Mouse (Mus musculus) hindbrain, embryonic 15.5 days (tissue): ENCODE results near the gene Prkar1b. TPM values are rescaled to one million over a fixed set of nuclear protein-coding genes. Genes with fewer than 3 reads are reported as not detected.

Source experiments
- ATAC-seq: fragments of 200-750 bp; cut with Nextera tagmentation; 2 replicates; pipeline ENCODE4 v1.8.0; 2017; ENCODE audit warnings: low read depth, moderate number of reproducible peaks, moderate TSS enrichment; ENCODE audit not compliant: low FRiP score
- H3K27ac ChIP-seq: fragments of 300-500 bp; sonication (generic); replicated peaks from 2 replicates; pipeline ENCODE4 v1.5.1; 2015; ENCODE audit warnings: mild to moderate bottlenecking, inconsistent platforms
- H3K27me3 ChIP-seq: fragments of 300-500 bp; sonication (generic); 2 replicates; pipeline ENCODE4 v1.6.1; 2015; ENCODE audit warnings: control low read depth, inconsistent platforms
- H3K36me3 ChIP-seq: fragments of 300-500 bp; sonication (generic); 2 replicates; pipeline ENCODE4 v1.6.1; 2015; ENCODE audit warnings: control low read depth, inconsistent platforms
- H3K4me1 ChIP-seq: fragments of 300-500 bp; sonication (generic); replicated peaks from 2 replicates; pipeline ENCODE4 v1.6.1; 2015; ENCODE audit warnings: control low read depth, inconsistent platforms
- H3K4me2 ChIP-seq: fragments of 300-500 bp; sonication (generic); 2 replicates; pipeline ENCODE4 v1.6.1; 2015; ENCODE audit warnings: moderate library complexity, mild to moderate bottlenecking, inconsistent platforms
- H3K4me3 ChIP-seq: fragments of 300-500 bp; sonication (generic); 2 replicates; pipeline ENCODE4 v1.5.1; 2015; ENCODE audit warnings: mild to moderate bottlenecking, inconsistent platforms
- H3K9ac ChIP-seq: fragments of 300-500 bp; sonication (generic); 2 replicates; pipeline ENCODE4 v1.6.1; 2015; ENCODE audit warnings: inconsistent platforms
- H3K9me3 ChIP-seq: fragments of 300-500 bp; sonication (generic); 2 replicates; pipeline ENCODE4 v1.6.1; 2016; ENCODE audit warnings: control low read depth, inconsistent platforms
- WGBS: fragments of 180-500 bp; shearing (Covaris S2); methylation state at CpG from one replicate; pipeline ENCODE4 v1.1.7; 2015; 5-methylcytosine and 5-hydroxymethylcytosine counted together
- polyA plus RNA-seq: library from polyadenylated mRNA; unstranded; fragments of >200 nt; fragmentation: Nextera tagmentation; extraction: Ambion mirVana; gene quantifications from 2 replicates; pipeline ENCODE4 v1.2.1, GENCODE M21; 2015

Gene Prkar1b
- polyA plus RNA-seq, 1 experiment from 2014 or later = 294 TPM

- Histone ChIP-seq H3K27me3 (no peaks in the 10 kb centered on the region), H3K4me1 (0 out of 2 replicates have a peak, but pooled peaks cover 6% of the 10 kb centered on the region), H3K9ac (no peak overlapping the region), H3K4me2 (no peak overlapping the region), H3K4me3 (no peak overlapping the region), H3K27ac (no peak overlapping the region), H3K36me3 (peaks cover 13% of the 10 kb centered on the region), H3K9me3 (no peaks in the 10 kb centered on the region)
- 81% methylated on average over 4 of the region's 4 CpGs for WGBS
- ATAC-seq = no peak
Observed at GRCm38 (mm10) chr5:139043546-139043945, 106.3 kb downstream of the Prkar1b start.

DNA sequence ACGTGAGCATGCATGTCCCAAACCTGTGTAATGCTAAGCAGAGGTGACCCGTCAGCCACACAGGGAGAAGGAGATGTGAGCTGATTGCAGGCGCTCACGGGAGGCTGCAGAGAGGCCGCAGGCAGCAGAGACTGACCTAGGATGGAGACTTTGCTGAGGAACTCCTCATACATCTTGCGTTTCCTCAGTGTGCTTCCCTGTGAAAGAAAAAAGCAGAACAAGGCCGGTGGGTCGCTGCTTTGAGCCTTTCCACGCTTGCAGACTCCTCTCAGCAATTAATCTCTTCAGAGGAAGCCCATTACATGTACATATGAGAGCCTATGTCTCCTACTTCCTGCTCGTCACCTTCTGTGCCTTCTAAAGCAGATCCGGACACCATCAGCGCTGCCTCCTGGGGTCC, 107.5 kb downstream of the Prkar1b start:
- WGBS = 81% methylated on average over 12 of the region's 12 CpGs
- Histone ChIP-seq H3K9ac (no peak overlapping the region), H3K9me3 (no peaks in the 10 kb centered on the region), H3K27me3 (no peaks in the 10 kb centered on the region), H3K4me3 (no peak overlapping the region), H3K27ac (no peak overlapping the region), H3K36me3 (peaks cover 13% of the 10 kb centered on the region), H3K4me2 (no peak overlapping the region), H3K4me1 (no peaks in the 10 kb centered on the region)
- ATAC-seq = no peak

DNA sequence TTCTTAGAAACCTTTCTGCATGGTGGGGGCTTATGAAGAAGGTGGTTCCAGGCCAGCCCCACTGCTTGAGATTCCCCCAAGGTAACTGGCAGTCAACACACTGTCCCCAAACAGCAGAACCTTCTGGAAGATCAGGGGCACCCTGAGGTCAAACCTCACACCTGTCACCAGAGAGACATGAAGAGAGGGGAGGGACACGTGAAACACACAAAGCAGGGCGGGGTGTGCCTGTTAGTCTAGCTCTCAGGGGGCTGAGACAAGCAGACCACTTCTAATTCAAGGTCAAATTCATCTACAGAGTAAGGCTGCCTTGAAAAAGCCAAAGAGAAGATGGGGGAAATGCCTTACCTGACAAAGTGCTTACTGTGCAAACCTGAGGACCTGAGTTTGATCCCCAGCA, 114.6 kb downstream of the Prkar1b start:
- ATAC-seq = no peak
- Histone ChIP-seq H3K4me1 (peaks cover 17% of the 10 kb centered on the region), H3K9me3 (no peaks in the 10 kb centered on the region), H3K36me3 (peaks cover 9% of the 10 kb centered on the region; the same call in 1 of the 2 replicates), H3K4me2 (no peak overlapping the region), H3K27me3 (no peaks in the 10 kb centered on the region), H3K27ac (no peak overlapping the region), H3K9ac (no peak overlapping the region), H3K4me3 (no peak overlapping the region)
- WGBS = 80% methylated on average over 2 of the region's 2 CpGs

DNA sequence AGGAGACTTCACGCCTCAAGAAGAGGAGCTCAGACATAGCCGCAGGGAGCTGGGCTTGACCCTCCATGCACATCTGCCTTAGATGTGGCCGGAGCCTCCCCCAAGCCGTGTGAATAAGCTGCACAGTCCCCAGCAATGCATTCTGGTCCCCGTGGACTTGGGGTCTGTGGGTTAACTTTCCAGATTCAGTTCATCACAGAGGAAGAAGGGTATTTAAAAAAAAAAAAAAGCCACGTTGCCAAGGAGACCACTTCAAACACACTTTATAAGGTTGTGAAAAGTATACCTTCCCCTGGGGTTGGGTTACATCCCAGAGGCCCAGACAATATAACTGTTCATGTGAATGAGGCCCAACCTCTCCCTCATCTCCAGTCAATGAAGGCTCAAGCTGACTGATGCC, 115.1 kb downstream of the Prkar1b start:
- Histone ChIP-seq H3K9ac (no peak overlapping the region), H3K9me3 (no peaks in the 10 kb centered on the region), H3K4me3 (no peak overlapping the region), H3K27ac (no peak overlapping the region), H3K27me3 (no peaks in the 10 kb centered on the region), H3K4me2 (no peak overlapping the region), H3K36me3 (peaks cover 9% of the 10 kb centered on the region; the same call in 1 of the 2 replicates), H3K4me1 (peaks cover 17% of the 10 kb centered on the region)
- no peak for ATAC-seq
- WGBS = 53% methylated on average over 6 of the region's 6 CpGs

- Histone ChIP-seq H3K27ac (peak overlapping the region; percentile 70), H3K27me3 (no peaks in the 10 kb centered on the region), H3K9ac (no peak overlapping the region), H3K36me3 (peaks cover 9% of the 10 kb centered on the region; the same call in 1 of the 2 replicates), H3K4me1 (peaks cover 17% of the 10 kb centered on the region), H3K4me3 (no peak overlapping the region), H3K9me3 (no peaks in the 10 kb centered on the region), H3K4me2 (no peak overlapping the region)
- peak; percentile 40; the same call in 1 of the 2 replicates for ATAC-seq
- 42% methylated on average over 14 of the region's 14 CpGs for WGBS
Observed at GRCm38 (mm10) chr5:139033406-139034317, 116.1 kb downstream of the Prkar1b start.

DNA sequence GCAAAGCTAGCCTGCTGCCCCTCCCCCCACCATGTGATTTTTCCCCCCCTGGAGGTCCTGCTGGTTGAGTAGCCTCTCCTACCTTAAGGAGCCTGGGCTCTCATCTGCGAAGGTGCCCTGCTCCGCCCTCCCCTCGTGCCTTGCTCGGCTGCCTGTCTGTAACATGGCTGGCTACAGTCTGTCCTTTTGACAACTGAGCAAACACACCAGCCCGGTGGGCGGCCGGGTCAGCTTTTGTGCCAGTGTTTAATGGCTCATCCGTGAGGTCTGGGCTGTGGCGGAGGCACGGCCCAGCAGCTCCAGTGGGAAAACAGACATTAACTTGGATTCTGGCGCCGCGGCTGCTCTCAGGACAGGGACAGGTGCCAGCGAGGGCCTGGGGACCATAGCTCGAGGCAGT, 122.2 kb downstream of the Prkar1b start:
- ATAC-seq = 0 out of 2 replicates have a peak, but pooled peaks have one; percentile 25

GRCm38 (mm10) chr5:139024351-139025105, 125.3 kb downstream of the Prkar1b start:
- no peak overlapping the region for H3K4me3 ChIP-seq
- WGBS = 83% methylated on average over 12 of the region's 12 CpGs

More for the DNA sequence above, 122.2 kb downstream of the Prkar1b start:
- Histone ChIP-seq H3K27ac (peak overlapping the region; percentile 54), H3K9ac (no peak overlapping the region), H3K4me2 (no peak overlapping the region), H3K9me3 (no peaks in the 10 kb centered on the region), H3K4me3 (no peak overlapping the region), H3K4me1 (peaks cover 9% of the 10 kb centered on the region; the same call in 1 of the 2 replicates), H3K27me3 (no peaks in the 10 kb centered on the region), H3K36me3 (no peaks in the 10 kb centered on the region)
- WGBS = 13% methylated on average over 15 of the region's 15 CpGs

DNA sequence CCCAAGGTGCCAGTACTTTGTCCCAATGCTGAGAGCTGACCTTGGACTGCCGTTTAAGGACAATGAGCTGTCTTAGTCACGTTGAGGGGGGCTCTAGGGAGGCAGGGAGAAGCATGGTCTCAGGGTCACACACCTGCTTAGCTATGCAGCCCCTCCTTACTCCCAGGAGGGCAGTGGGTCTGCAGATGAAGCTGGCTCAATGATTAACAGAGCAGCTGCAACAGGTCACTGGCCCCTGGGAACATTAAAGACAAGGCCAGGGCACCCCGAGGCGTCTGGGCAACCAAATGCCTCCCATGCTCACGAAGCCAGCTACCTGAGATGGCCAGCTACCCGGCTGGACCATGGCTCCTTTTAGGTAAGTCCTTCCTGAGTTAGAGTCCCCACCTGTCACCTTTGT, 129.2 kb downstream of the Prkar1b start:
- no peaks in the 10 kb centered on the region for H3K9me3 ChIP-seq
- no peak for ATAC-seq

More at GRCm38 (mm10) chr5:139024351-139025105, 125.3 kb downstream of the Prkar1b start:
- no peak for ATAC-seq
- no peaks in the 10 kb centered on the region for H3K27me3 ChIP-seq
- no peaks in the 10 kb centered on the region for H3K36me3 ChIP-seq
- no peaks in the 10 kb centered on the region for H3K9me3 ChIP-seq
- H3K9ac ChIP-seq = no peak overlapping the region
- H3K4me2 ChIP-seq = no peak overlapping the region
- H3K4me1 ChIP-seq = peaks cover 9% of the 10 kb centered on the region; the same call in 1 of the 2 replicates
- no peak overlapping the region for H3K27ac ChIP-seq

DNA sequence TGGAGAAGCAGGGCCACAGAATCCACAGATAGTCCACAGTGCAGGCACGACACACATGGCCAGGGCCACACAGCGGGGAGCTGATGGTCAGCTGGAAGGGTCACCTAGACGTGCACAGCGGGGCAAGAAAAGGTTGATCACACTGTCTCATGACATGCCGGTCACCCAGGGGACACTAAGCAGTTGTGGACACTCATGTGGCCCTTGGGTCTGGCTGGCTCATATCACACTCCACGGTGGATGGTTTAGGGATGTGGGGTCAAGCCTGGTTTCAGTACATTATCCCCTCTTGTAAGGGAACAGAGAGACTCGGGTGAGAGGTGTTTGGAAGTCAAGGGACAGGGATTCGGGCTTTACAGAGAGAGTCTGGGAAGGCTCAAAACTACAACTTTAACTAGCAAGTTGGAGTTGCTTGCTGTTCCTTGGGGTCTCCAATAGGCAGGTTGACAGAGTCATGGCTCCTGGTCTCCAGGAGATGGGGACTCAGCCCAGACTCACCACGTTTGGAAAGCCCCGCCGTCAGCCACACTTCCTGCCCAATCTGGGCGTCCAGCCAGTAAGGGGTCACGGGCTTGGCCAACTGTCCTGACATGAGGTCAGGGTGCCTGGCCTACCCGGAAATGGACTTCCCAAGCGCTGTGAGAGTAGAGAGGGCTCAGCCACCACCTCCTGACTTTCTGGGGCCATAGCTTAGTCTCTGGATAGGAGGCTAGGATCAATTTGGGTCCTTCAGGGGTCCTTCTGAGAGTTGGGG, 132.3 kb downstream of the Prkar1b start:
- WGBS = 79% methylated on average over 15 of the region's 15 CpGs
- no peaks in the 10 kb centered on the region for H3K4me1 ChIP-seq
- no peak overlapping the region for H3K27ac ChIP-seq
- peaks cover 18% of the 10 kb centered on the region for H3K36me3 ChIP-seq
- H3K9me3 ChIP-seq = no peaks in the 10 kb centered on the region
- H3K4me2 ChIP-seq = no peak overlapping the region
- H3K9ac ChIP-seq = no peak overlapping the region
- H3K27me3 ChIP-seq = no peaks in the 10 kb centered on the region
- H3K4me3 ChIP-seq = no peak overlapping the region
- no peak for ATAC-seq

More for the DNA sequence above, 129.2 kb downstream of the Prkar1b start:
- Histone ChIP-seq H3K27ac (no peak overlapping the region), H3K4me2 (no peak overlapping the region), H3K4me3 (no peak overlapping the region), H3K4me1 (no peaks in the 10 kb centered on the region), H3K9ac (no peak overlapping the region), H3K36me3 (peaks cover 18% of the 10 kb centered on the region), H3K27me3 (no peaks in the 10 kb centered on the region)
- 73% methylated on average over 6 of the region's 6 CpGs for WGBS

- Histone ChIP-seq H3K9ac (no peak overlapping the region), H3K9me3 (no peaks in the 10 kb centered on the region), H3K27me3 (no peaks in the 10 kb centered on the region), H3K4me3 (no peak overlapping the region), H3K27ac (no peak overlapping the region), H3K36me3 (peaks cover 18% of the 10 kb centered on the region), H3K4me2 (no peak overlapping the region), H3K4me1 (no peaks in the 10 kb centered on the region)
- ATAC-seq = peak; percentile 33; the same call in 1 of the 2 replicates
- WGBS = 77% methylated on average over 3 of the region's 3 CpGs
Observed at GRCm38 (mm10) chr5:139015097-139015496, 134.7 kb downstream of the Prkar1b start.

GRCm38 (mm10) chr5:139010649-139011048, 139.2 kb downstream of the Prkar1b start:
- H3K4me3 ChIP-seq = no peak overlapping the region
- no peaks in the 10 kb centered on the region for H3K36me3 ChIP-seq
- H3K9ac ChIP-seq = no peak overlapping the region
- no peak overlapping the region for H3K27ac ChIP-seq
- H3K9me3 ChIP-seq = no peaks in the 10 kb centered on the region
- H3K4me2 ChIP-seq = no peak overlapping the region
- ATAC-seq = no peak
- H3K27me3 ChIP-seq = no peaks in the 10 kb centered on the region
- WGBS = 82% methylated on average over 2 of the region's 2 CpGs
- no peaks in the 10 kb centered on the region for H3K4me1 ChIP-seq
